Mouse (Mus musculus) MEL (cell line): ENCODE measurements around the gene Milr1.

ENCODE experiments used
- BHLHE40 ChIP-seq: IDR thresholded peaks from 2 replicates; pipeline ENCODE4 v1.6.1; 2012; ENCODE audit warnings: low read depth, mild to moderate bottlenecking, inconsistent platforms, low read length, improper control_type of control experiment, borderline replicate concordance
- CTCF ChIP-seq, 3 experiments: IDR thresholded peaks in 2 of 3; conservative IDR thresholded peaks in 1 of 3; 2 replicates each; pipeline ENCODE4 v1.5.1; 2011 to 2012; ENCODE audit warnings: low read length in 3 of 3, low read depth in 2 of 3, mild to moderate bottlenecking in 2 of 3, improper control_type of control experiment in 1 of 3, inconsistent platforms in 1 of 3, mixed read lengths in 1 of 3, moderate library complexity in 1 of 3; ENCODE audit not compliant: control insufficient read depth in 1 of 3, insufficient read depth in 1 of 3, poor library complexity in 1 of 3, severe bottlenecking in 1 of 3
- EP300 ChIP-seq, 2 experiments: IDR thresholded peaks; 2 replicates each; pipeline ENCODE4 v1.6.1; 2011; ENCODE audit warnings: improper control_type of control experiment in 2 of 2, low read length in 2 of 2, low read depth in 1 of 2, mild to moderate bottlenecking in 1 of 2
- MYC ChIP-seq: IDR thresholded peaks from 2 replicates; pipeline ENCODE4 v1.6.1; 2011; ENCODE audit warnings: low read depth, mild to moderate bottlenecking, low read length, improper control_type of control experiment, moderate library complexity
- POLR2A ChIP-seq, 2 experiments: IDR thresholded peaks; 2 replicates each; pipeline ENCODE4 v1.6.1; 2011 to 2012; ENCODE audit warnings: low read length in 2 of 2, mild to moderate bottlenecking in 2 of 2, control low read depth in 1 of 2, improper control_type of control experiment in 1 of 2, low read depth in 1 of 2, moderate library complexity in 1 of 2; ENCODE audit not compliant: control insufficient read depth in 1 of 2, insufficient read depth in 1 of 2, poor library complexity in 1 of 2
- POLR2AphosphoS5 ChIP-seq: IDR thresholded peaks from 2 replicates; pipeline ENCODE4 v1.6.1; 2012; ENCODE audit warnings: low read depth, borderline replicate concordance, mild to moderate bottlenecking, inconsistent platforms, low read length, moderate library complexity, mixed read lengths
- RAD21 ChIP-seq: IDR thresholded peaks from 2 replicates; pipeline ENCODE4 v1.6.1; 2011; ENCODE audit warnings: mild to moderate bottlenecking, low read depth, low read length, improper control_type of control experiment
- SIN3A ChIP-seq: IDR thresholded peaks from 2 replicates; pipeline ENCODE4 v1.6.1; 2012; ENCODE audit warnings: low read length, improper control_type of control experiment, inconsistent platforms
- UBTF ChIP-seq: IDR thresholded peaks from 2 replicates; pipeline ENCODE4 v1.6.1; 2012; ENCODE audit warnings: low read depth, mild to moderate bottlenecking, inconsistent platforms, low read length, improper control_type of control experiment, moderate library complexity, borderline replicate concordance; ENCODE audit not compliant: insufficient read depth
- USF1 ChIP-seq: IDR thresholded peaks from 2 replicates; pipeline ENCODE4 v1.6.1; 2014; ENCODE audit warnings: low read depth, mild to moderate bottlenecking, inconsistent platforms, low read length, improper control_type of control experiment, moderate library complexity
- ZNF384 ChIP-seq: IDR thresholded peaks from 2 replicates; pipeline ENCODE4 v1.6.1; 2012; ENCODE audit warnings: low read depth, mild to moderate bottlenecking, inconsistent platforms, low read length, improper control_type of control experiment

DNA sequence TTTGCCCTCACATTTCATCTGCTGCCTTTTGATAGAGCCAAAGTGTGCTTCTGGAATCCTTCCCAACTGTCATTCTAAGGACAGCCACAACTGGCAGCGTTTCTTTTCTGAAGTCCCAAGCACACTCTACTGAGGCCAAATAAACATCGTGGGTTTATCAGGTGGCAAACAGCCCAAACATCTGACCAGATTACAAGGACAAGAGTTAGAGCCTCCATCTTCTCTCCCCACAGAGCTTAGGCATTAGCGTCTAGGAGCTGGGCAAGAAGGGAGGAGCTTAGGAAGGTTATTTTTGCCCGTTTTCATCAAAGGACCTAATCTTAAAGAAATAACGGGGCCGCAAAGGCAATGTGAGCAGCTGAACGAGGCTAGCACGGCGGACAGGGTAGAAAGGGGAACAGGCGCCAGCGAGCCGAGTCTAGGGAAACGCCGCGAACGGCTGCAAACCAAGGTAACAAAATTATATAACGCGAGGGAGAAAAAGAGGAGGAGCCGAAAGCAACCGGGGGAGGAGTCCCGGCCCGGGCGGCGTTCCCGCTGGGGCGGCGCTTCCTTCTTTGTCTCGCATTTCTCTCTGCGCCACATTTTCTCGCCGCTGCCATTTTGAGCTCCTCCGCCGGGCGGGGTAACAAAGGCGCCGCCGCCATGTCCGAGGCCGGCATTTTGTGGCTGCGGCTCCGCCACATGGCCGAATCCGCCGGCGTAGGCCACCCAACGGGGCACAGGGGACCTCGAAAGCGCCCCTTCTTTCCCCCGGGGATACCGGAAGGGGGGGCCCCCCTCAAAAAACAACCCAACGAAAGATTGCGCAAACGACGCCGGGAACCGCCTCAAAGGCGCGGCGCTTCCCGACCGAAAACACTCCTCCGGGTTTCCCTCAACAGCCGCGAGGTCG lies 36.4 kb downstream of the Milr1 start:
- TF ChIP-seq SIN3A, result peak; percentile 85
- no peak for TF ChIP-seq CTCF (IDR thresholded peaks at IDR 0.05 in 2 of 3, conservative IDR thresholded peaks at IDR 0.05 in 1 of 3; ENCODE audit: control insufficient read depth in 1 of 3, insufficient read depth in 1 of 3, low read depth in 2 of 3, low read length in 3 of 3, poor library complexity in 1 of 3, severe bottlenecking in 1 of 3)
- TF ChIP-seq EP300 (IDR thresholded peaks at IDR 0.05; ENCODE audit: low read depth in 1 of 2, low read length in 2 of 2), result peak; percentile 40 to 45; a peak in 3 of 4 replicates
- peak; percentile 34; the same call in 1 of the 2 replicates for TF ChIP-seq USF1
- peak; percentile 69 to 73; a peak in 3 of 4 replicates for TF ChIP-seq POLR2A (IDR thresholded peaks at IDR 0.05; ENCODE audit: control insufficient read depth in 1 of 2, insufficient read depth in 1 of 2, low read depth in 1 of 2, low read length in 2 of 2, poor library complexity in 1 of 2)
- no peak for TF ChIP-seq BHLHE40
- TF ChIP-seq MYC, result 0 out of 2 replicates have a peak, but pooled peaks have one; percentile 28
- TF ChIP-seq ZNF384, result 0 out of 2 replicates have a peak, but pooled peaks have one; percentile 12
- TF ChIP-seq RAD21, result no peak
- TF ChIP-seq UBTF, result peak; percentile 59; the same call in 1 of the 2 replicates
- peak; percentile 44; the same call in 1 of the 2 replicates for TF ChIP-seq POLR2AphosphoS5
